Mouse (Mus musculus) intestine, embryonic 14.5 days (tissue): ENCODE results near the gene Ccl24. TPM values are rescaled to one million over a fixed set of nuclear protein-coding genes. Genes with fewer than 3 reads are reported as not detected.
"Not testable (repeated sequence)": the region's sequence is repeated elsewhere in the genome, so short reads cannot be mapped to it uniquely, and the experiment has no call there.

ENCODE experiments used
- ATAC-seq: fragments of 200-750 bp; cut with Nextera tagmentation; replicated peaks from 2 replicates; pipeline ENCODE4 v1.8.0; 2017; ENCODE audit warnings: low read depth, moderate number of reproducible peaks, moderate TSS enrichment, moderate library complexity; ENCODE audit not compliant: low FRiP score, low TSS enrichment
- DNase-seq: peaks from one replicate; pipeline ENCODE4 v3.0.0-alpha.2; 2018; ENCODE audit warnings: low spot score
- H3K27ac ChIP-seq: fragments of 300-500 bp; sonication (generic); 2 replicates; pipeline ENCODE4 v1.5.1; 2014; ENCODE audit warnings: low read depth, mild to moderate bottlenecking, control low read depth
- H3K27me3 ChIP-seq: fragments of 300-500 bp; sonication (generic); replicated peaks from 2 replicates; pipeline ENCODE4 v1.6.1; 2014; ENCODE audit warnings: low read length, control low read depth; ENCODE audit not compliant: control insufficient read depth, insufficient read depth
- H3K36me3 ChIP-seq: fragments of 300-500 bp; sonication (generic); 2 replicates; pipeline ENCODE4 v1.6.1; 2014; ENCODE audit warnings: low read length, control low read depth; ENCODE audit not compliant: control insufficient read depth, insufficient read depth
- H3K4me1 ChIP-seq: fragments of 300-500 bp; sonication (generic); replicated peaks from 2 replicates; pipeline ENCODE4 v1.6.1; 2014; ENCODE audit warnings: low read length, control low read depth, mixed read lengths; ENCODE audit not compliant: control insufficient read depth, insufficient read depth
- H3K4me2 ChIP-seq: fragments of 300-500 bp; sonication (generic); 2 replicates; pipeline ENCODE4 v1.6.1; 2014; ENCODE audit warnings: low read length
- H3K4me3 ChIP-seq: fragments of 300-500 bp; sonication (generic); 2 replicates; pipeline ENCODE4 v1.5.1; 2014; ENCODE audit warnings: low read depth, low read length, control low read depth, mixed read lengths
- H3K9ac ChIP-seq: fragments of 300-500 bp; sonication (generic); 2 replicates; pipeline ENCODE4 v1.6.1; 2014; ENCODE audit warnings: mild to moderate bottlenecking, low read length
- H3K9me3 ChIP-seq: fragments of 300-500 bp; sonication (generic); 2 replicates; pipeline ENCODE4 v1.6.1; 2016; ENCODE audit warnings: low read length, control low read depth; ENCODE audit not compliant: control insufficient read depth
- WGBS: fragments of 180-500 bp; shearing (Covaris S2); extraction: QIAGEN DNeasy Blood & Tissue Kit; methylation state at CpG from one replicate; pipeline ENCODE4 v1.1.7; 2014; 5-methylcytosine and 5-hydroxymethylcytosine counted together
- polyA plus RNA-seq: library from polyadenylated mRNA; unstranded; fragments of >200 nt; fragmentation: Nextera tagmentation; extraction: Ambion mirVana; gene quantifications from 2 replicates; pipeline ENCODE4 v1.2.1, GENCODE M21; 2014

The Ccl24 gene
- 13.0 and 16.0 TPM in 2 replicates for polyA plus RNA-seq

DNA sequence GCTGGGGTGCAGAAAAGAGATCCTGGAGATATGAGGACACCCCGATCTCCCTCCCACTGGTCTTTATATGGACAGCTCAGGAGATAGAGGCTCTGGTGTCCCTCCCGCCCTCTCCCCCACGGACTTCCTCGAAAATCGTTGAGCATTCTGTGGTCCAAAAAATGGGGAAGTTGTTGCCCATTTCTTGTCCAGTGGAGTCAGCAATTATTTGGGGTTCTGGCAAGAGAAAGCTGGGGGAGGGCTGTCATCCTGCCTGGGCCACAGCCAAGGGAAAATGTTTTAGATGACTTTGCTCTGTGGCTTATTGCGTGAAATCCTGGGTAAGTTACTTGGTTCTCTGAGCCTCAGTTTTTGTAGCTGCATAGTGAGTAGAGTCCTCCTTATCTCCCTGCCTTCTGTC, at the start of gene Ccl24:
Gene Ccl24 (minus strand): TSS at position 44 of the 400 bp plus-strand sequence.
- no peaks in the 10 kb centered on the region for H3K9me3 ChIP-seq
- no peak within 1 kb of the TSS for H3K27ac ChIP-seq
- no peak within 1 kb of the TSS for H3K9ac ChIP-seq
- ATAC-seq = no peak
- no peak for DNase-seq
- H3K27me3 ChIP-seq = no peaks in the 10 kb centered on the region
- H3K4me3 ChIP-seq = no peak within 1 kb of the TSS
- no peaks in the 10 kb centered on the region for H3K36me3 ChIP-seq
- WGBS = 87% methylated on average over 6 of the region's 6 CpGs
- no peaks in the 10 kb centered on the region for H3K4me1 ChIP-seq
- no peak within 1 kb of the TSS for H3K4me2 ChIP-seq

DNA sequence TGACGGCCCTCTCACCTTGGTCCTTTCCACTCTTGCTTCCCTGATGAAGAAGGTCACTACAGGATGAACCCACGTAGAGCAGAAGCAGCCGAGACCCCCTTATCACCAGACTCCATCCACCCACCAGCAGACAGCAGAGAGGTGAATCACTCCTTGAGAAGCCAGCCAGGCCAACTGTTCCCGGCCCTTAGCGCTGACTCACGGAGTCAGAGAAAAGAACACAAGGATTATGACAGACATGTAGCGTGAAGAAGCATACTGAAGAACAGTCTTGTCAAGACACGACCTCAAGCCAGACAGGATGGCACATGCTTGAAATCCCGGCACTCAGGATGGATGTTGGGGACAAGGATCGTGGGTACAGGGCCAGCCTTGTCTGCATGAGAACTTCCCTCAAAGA, 48.9 kb upstream of the Ccl24 start:
- Histone ChIP-seq H3K4me2 (no peak overlapping the region), H3K9me3 (no peaks in the 10 kb centered on the region), H3K9ac (no peak overlapping the region), H3K4me3 (no peak overlapping the region), H3K36me3 (no peaks in the 10 kb centered on the region), H3K27me3 (no peaks in the 10 kb centered on the region), H3K27ac (no peak overlapping the region), H3K4me1 (no peaks in the 10 kb centered on the region)
- WGBS = 79% methylated on average over 10 of the region's 10 CpGs
- DNase-seq (no peak), ATAC-seq (no peak)

DNA sequence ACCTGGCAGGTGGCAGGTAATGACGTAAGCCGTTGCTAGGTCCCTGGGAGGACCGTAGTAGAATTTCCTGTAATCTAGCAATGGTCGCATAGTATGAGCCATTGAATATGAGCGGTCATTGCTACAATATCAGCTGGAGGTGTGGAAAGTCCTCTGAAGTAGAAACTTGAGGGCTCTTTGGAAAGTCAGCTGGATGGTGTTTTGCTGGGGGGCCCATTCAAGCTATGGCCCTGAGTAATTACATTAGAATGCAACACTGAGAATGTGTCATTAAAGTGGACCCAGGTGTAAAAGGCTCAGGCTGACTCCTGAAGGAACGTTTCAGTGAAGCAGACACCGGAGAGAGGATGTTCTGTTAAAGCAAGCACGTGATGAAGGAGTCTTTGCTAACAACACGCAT, 47.7 kb upstream of the Ccl24 start:
- Histone ChIP-seq H3K27me3 (no peaks in the 10 kb centered on the region), H3K4me1 (no peaks in the 10 kb centered on the region), H3K9me3 (no peaks in the 10 kb centered on the region), H3K4me2 (no peak overlapping the region), H3K9ac (no peak overlapping the region), H3K27ac (no peak overlapping the region), H3K36me3 (no peaks in the 10 kb centered on the region), H3K4me3 (no peak overlapping the region)
- DNase-seq = no peak
- WGBS = 85% methylated on average over 9 of the region's 9 CpGs
- no peak for ATAC-seq

DNA sequence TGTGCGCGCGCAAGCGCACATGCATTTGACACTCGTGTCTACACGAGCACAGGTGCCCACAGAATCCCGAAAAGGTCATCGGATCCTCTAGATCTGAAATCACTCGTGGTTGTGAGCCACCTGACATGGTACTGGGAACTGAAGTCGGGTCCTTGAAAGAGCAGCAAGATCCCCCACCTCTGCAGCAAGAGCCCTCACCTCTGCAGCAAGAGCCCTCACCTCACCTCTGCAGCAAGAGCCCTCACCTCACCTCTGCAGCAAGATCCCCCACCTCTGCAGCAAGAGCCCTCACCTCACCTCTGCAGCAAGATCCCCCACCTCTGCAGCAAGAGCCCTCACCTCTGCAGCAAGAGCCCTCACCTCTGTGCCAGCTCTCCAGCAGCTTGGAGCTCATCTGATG, 46.9 kb upstream of the Ccl24 start:
- H3K27ac ChIP-seq, H3K9me3 ChIP-seq, H3K36me3 ChIP-seq, ATAC-seq, H3K4me3 ChIP-seq, H3K27me3 ChIP-seq, H3K4me1 ChIP-seq, H3K9ac ChIP-seq, DNase-seq, H3K4me2 ChIP-seq: not testable (repeated sequence)
- 81% methylated on average over 10 of the region's 10 CpGs for WGBS

DNA sequence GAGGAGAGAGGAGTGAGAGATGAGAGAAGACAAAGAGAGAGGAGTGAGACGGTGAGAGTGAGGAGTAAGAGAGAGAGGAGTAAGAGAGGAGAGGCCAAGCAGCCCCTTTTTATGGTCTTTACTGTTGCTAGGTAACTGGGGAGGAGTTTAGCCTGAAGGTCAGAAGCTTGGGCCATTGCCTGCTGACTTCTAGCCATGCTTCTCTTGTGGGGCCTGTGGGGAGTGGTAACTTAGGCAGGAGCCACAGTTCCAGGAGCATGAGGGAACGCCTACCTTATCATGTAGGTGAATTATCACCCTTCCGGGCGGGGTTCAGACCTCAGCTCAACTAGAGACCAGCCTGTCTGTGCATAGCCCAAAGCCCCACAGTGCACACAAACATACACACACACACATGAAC, 36.9 kb upstream of the Ccl24 start:
- H3K4me2 ChIP-seq = no peak overlapping the region
- no peak for ATAC-seq
- H3K4me3 ChIP-seq = no peak overlapping the region
- H3K27me3 ChIP-seq = no peaks in the 10 kb centered on the region
- no peak overlapping the region for H3K9ac ChIP-seq
- 0 out of 2 replicates have a peak, but pooled peaks cover 3% of the 10 kb centered on the region for H3K9me3 ChIP-seq
- 52% methylated on average over 4 of the region's 4 CpGs for WGBS
- H3K36me3 ChIP-seq = no peaks in the 10 kb centered on the region
- no peak overlapping the region for H3K27ac ChIP-seq
- peak; percentile 32 for DNase-seq
- H3K4me1 ChIP-seq = no peaks in the 10 kb centered on the region

GRCm38 (mm10) chr5:135607581-135607980, 34.7 kb upstream of the Ccl24 start:
- no peak for DNase-seq
- Histone ChIP-seq H3K27ac (no peak overlapping the region), H3K4me3 (no peak overlapping the region), H3K9me3 (0 out of 2 replicates have a peak, but pooled peaks cover 7% of the 10 kb centered on the region), H3K4me2 (no peak overlapping the region), H3K9ac (no peak overlapping the region), H3K4me1 (no peaks in the 10 kb centered on the region), H3K27me3 (no peaks in the 10 kb centered on the region), H3K36me3 (no peaks in the 10 kb centered on the region)
- 48% methylated on average over 1 of the region's 1 CpGs for WGBS
- ATAC-seq = no peak

DNA sequence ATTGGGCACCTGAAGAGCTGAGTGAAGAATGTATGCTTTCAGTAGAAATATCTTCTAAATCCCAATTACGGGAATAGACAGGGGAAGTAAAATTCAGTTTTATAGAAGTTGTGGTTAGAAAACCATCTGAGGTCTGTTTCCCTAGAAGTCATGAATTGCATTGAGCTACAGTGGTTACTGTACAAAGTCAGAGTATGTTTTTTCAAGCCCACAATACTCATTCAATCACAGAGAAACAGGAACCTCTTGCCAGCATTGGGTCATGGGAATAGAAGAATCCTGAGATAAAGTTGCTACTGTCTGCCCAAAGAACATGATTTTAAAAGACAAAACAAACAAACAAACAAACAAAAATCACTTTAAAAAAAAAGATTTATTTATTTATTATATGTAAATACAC, 33.9 kb upstream of the Ccl24 start:
- H3K4me3 ChIP-seq, ATAC-seq, H3K4me1 ChIP-seq, H3K4me2 ChIP-seq, H3K9me3 ChIP-seq, DNase-seq, H3K9ac ChIP-seq, H3K36me3 ChIP-seq, H3K27me3 ChIP-seq, H3K27ac ChIP-seq: not testable (repeated sequence)
- no CpG with 5 or more reads among the region's 1 CpGs for WGBS

DNA sequence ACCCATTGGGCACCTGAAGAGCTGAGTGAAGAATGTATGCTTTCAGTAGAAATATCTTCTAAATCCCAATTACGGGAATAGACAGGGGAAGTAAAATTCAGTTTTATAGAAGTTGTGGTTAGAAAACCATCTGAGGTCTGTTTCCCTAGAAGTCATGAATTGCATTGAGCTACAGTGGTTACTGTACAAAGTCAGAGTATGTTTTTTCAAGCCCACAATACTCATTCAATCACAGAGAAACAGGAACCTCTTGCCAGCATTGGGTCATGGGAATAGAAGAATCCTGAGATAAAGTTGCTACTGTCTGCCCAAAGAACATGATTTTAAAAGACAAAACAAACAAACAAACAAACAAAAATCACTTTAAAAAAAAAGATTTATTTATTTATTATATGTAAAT, 31.8 kb upstream of the Ccl24 start:
- H3K9me3 ChIP-seq, H3K9ac ChIP-seq, H3K4me2 ChIP-seq, DNase-seq, H3K27ac ChIP-seq, H3K27me3 ChIP-seq, H3K36me3 ChIP-seq, ATAC-seq, H3K4me1 ChIP-seq, H3K4me3 ChIP-seq: not testable (repeated sequence)
- no CpG with 5 or more reads among the region's 1 CpGs for WGBS

DNA sequence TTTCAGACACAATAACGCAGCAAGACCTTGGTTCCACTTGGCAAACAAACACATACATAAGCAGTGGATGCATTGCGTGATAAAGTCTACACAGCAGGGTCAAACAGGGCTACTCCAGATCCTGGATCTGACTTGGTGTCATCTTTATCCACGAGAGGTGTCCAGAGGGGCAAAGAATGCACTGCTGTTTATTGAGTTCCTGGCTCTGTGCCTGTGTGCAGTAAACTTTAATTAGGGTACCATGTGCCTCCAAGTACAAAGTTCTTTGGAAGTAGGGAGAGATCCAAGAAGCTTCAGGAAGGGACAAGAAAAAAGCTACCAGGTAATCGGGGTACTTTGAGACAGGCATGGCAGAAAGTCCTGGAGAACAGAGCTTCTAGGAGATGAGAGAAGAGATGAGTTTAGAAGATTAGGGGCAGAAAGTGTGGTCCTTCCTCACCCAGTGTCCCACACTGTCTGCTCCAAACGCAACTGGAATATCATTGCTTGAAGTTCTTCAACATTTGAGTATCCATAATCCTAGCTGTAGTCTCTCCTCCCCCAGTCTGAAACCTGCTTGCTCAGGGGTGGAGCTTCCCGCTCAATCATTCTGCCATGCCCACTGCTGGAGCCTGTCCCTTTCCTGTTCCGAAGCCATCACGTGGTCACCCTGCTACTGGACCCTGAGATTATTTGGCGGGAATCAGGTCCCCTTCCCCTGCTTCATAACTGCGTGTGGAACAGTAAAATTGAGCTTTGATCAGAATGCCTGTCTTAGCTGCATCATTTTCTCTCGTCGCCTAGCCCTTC, 17.3 kb upstream of the Ccl24 start:
- H3K4me1 ChIP-seq = no peaks in the 10 kb centered on the region
- no peaks in the 10 kb centered on the region for H3K36me3 ChIP-seq
- no peak overlapping the region for H3K4me3 ChIP-seq
- 87% methylated on average over 12 of the region's 12 CpGs for WGBS
- H3K27ac ChIP-seq = no peak overlapping the region
- peaks cover 2% of the 10 kb centered on the region; the same call in 1 of the 2 replicates for H3K9me3 ChIP-seq
- DNase-seq (no peak), ATAC-seq (no peak)
- H3K27me3 ChIP-seq = no peaks in the 10 kb centered on the region
- no peak overlapping the region for H3K4me2 ChIP-seq
- H3K9ac ChIP-seq = no peak overlapping the region
